Mouse (Mus musculus): Measurements from ENCODE around the gene C2cd4b. TPM values are rescaled to one million over a fixed set of nuclear protein-coding genes. Genes with fewer than 3 reads are reported as not detected.

Gene C2cd4b
- polyA plus RNA-seq (2012) = not detected in 2 replicates

GRCm38 (mm10) chr9:67759163-67759955, at the start of gene C2cd4b:
Gene C2cd4b, plus strand, starts transcription at chr9:67759437.
- Histone ChIP-seq H3K4me1 (ENCODE audit: control insufficient read depth) (no peaks in the 10 kb centered on the region), H3K4me3 (replicated peaks) (no peak within 1 kb of the TSS), H3K36me3 (ENCODE audit: control insufficient read depth) (no peaks in the 10 kb centered on the region), H3K27me3 (ENCODE audit: control insufficient read depth) (peaks cover 47% of the 10 kb centered on the region), H3K9me3 (ENCODE audit: control insufficient read depth, low read length) (peaks cover 3% of the 10 kb centered on the region; the same call in 1 of the 2 replicates)
- no peak for TF ChIP-seq TAL1 (IDR thresholded peaks at IDR 0.05; ENCODE audit: low read length)
- no peak for TF ChIP-seq GATA1 (IDR thresholded peaks at IDR 0.05; ENCODE audit: low read length)

- Histone ChIP-seq H3K36me3 (ENCODE audit: control insufficient read depth) (no peaks in the 10 kb centered on the region), H3K27me3 (ENCODE audit: control insufficient read depth) (no peaks in the 10 kb centered on the region), H3K4me1 (ENCODE audit: control insufficient read depth) (no peaks in the 10 kb centered on the region), H3K9me3 (ENCODE audit: control insufficient read depth, low read length) (no peaks in the 10 kb centered on the region), H3K4me3 (replicated peaks) (no peak overlapping the region)
- TF ChIP-seq TAL1 (IDR thresholded peaks at IDR 0.05; ENCODE audit: low read length) (no peak), GATA1 (IDR thresholded peaks at IDR 0.05; ENCODE audit: low read length) (no peak)
These were observed 48.0 kb upstream of the C2cd4b start for GRCm38 (mm10) chr9:67711051-67711877.

DNA sequence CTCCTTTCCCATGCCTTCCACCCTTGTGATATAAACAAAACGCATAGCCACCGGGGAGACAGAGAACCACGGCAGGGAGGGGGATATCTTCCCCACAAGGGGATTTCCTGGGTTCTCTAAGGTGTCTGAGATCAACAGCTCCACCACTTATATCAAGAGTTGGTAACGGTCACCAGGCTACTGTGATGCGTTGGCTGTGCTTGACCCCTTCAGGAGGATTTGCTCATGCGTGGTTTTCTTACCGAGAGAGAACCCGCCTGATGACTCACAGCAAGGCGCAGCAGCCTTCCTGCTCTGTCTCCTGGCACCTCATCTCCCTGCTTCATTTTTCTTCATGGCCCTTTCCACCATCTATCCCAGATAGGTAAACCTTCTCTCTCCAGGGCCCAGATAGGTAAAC, 47.1 kb upstream of the C2cd4b start:
- Histone ChIP-seq H3K9me3 (ENCODE audit: control insufficient read depth, low read length) (no peaks in the 10 kb centered on the region), H3K36me3 (ENCODE audit: control insufficient read depth) (no peaks in the 10 kb centered on the region), H3K4me3 (replicated peaks) (no peak overlapping the region), H3K27me3 (ENCODE audit: control insufficient read depth) (no peaks in the 10 kb centered on the region), H3K4me1 (ENCODE audit: control insufficient read depth) (no peaks in the 10 kb centered on the region)
- TF ChIP-seq TAL1 (IDR thresholded peaks at IDR 0.05; ENCODE audit: low read length) (no peak), GATA1 (IDR thresholded peaks at IDR 0.05; ENCODE audit: low read length) (no peak)

DNA sequence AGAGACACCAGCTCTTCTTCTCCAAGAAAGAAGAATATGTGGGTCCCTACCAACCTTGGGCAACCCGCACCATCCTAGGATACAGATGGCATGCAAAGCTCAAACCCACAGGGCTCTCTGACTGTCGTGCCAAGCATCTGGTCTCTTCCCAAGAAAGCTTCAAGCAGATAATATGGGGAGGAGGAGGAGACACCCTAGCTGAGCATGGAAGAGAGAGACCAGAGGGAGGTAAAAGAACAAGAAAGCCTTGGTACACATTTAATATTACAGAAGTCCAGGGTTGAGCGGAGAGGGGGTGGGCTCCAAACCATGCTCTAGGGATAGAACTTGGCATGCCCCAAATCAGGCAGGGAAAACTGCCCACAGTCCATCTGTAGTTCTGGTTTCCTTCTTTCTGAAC, 42.2 kb upstream of the C2cd4b start:
- Histone ChIP-seq H3K27me3 (ENCODE audit: control insufficient read depth) (no peaks in the 10 kb centered on the region), H3K36me3 (ENCODE audit: control insufficient read depth) (no peaks in the 10 kb centered on the region), H3K4me1 (ENCODE audit: control insufficient read depth) (no peaks in the 10 kb centered on the region), H3K9me3 (ENCODE audit: control insufficient read depth, low read length) (no peaks in the 10 kb centered on the region), H3K4me3 (replicated peaks) (no peak overlapping the region)
- TF ChIP-seq TAL1 (IDR thresholded peaks at IDR 0.05; ENCODE audit: low read length) = no peak
- TF ChIP-seq GATA1 (IDR thresholded peaks at IDR 0.05; ENCODE audit: low read length) = no peak

GRCm38 (mm10) chr9:67718596-67718995, 40.6 kb upstream of the C2cd4b start:
- no peak overlapping the region for H3K4me3 ChIP-seq (replicated peaks)
- no peak for TF ChIP-seq GATA1 (IDR thresholded peaks at IDR 0.05; ENCODE audit: low read length)
- TF ChIP-seq TAL1 (IDR thresholded peaks at IDR 0.05; ENCODE audit: low read length) = no peak

DNA sequence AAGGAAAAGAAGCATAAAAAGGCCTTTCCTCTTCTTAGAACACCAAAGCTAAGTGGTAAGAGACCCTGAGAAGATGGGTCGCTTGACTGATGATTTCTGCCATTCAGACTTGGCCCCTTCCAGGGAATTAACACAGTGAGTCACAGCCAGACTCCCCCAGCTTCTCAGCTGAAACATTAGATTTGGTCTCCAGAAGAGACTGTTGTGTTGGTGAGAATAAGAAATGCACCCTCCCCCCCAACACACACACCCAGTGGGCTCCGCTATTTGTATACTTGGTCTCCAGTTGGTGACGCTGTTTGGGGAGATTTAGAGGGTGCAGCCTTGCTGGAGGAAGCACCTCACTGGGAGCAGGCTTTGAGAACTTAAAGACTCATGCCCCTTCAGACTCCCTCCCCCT, 39.1 kb upstream of the C2cd4b start:
- Histone ChIP-seq H3K4me1 (ENCODE audit: control insufficient read depth) (no peaks in the 10 kb centered on the region), H3K36me3 (ENCODE audit: control insufficient read depth) (no peaks in the 10 kb centered on the region), H3K9me3 (ENCODE audit: control insufficient read depth, low read length) (no peaks in the 10 kb centered on the region), H3K4me3 (replicated peaks) (no peak overlapping the region), H3K27me3 (ENCODE audit: control insufficient read depth) (no peaks in the 10 kb centered on the region)
- TF ChIP-seq GATA1 (IDR thresholded peaks at IDR 0.05; ENCODE audit: low read length) (no peak), TAL1 (IDR thresholded peaks at IDR 0.05; ENCODE audit: low read length) (no peak)

More at GRCm38 (mm10) chr9:67718596-67718995, 40.6 kb upstream of the C2cd4b start:
- Histone ChIP-seq H3K36me3 (ENCODE audit: control insufficient read depth) (no peaks in the 10 kb centered on the region), H3K4me1 (ENCODE audit: control insufficient read depth) (no peaks in the 10 kb centered on the region), H3K27me3 (ENCODE audit: control insufficient read depth) (no peaks in the 10 kb centered on the region), H3K9me3 (ENCODE audit: control insufficient read depth, low read length) (no peaks in the 10 kb centered on the region)

- Histone ChIP-seq H3K4me1 (ENCODE audit: control insufficient read depth) (no peaks in the 10 kb centered on the region), H3K9me3 (ENCODE audit: control insufficient read depth, low read length) (no peaks in the 10 kb centered on the region), H3K36me3 (ENCODE audit: control insufficient read depth) (no peaks in the 10 kb centered on the region), H3K27me3 (ENCODE audit: control insufficient read depth) (no peaks in the 10 kb centered on the region), H3K4me3 (replicated peaks) (no peak overlapping the region)
- TF ChIP-seq TAL1 (IDR thresholded peaks at IDR 0.05; ENCODE audit: low read length) = no peak
These were observed 36.9 kb upstream of the C2cd4b start for GRCm38 (mm10) chr9:67722378-67722777.

- no peaks in the 10 kb centered on the region for H3K27me3 ChIP-seq (ENCODE audit: control insufficient read depth)
- H3K9me3 ChIP-seq (ENCODE audit: control insufficient read depth, low read length) = no peaks in the 10 kb centered on the region
- H3K36me3 ChIP-seq (ENCODE audit: control insufficient read depth) = no peaks in the 10 kb centered on the region
- no peak for TF ChIP-seq GATA1 (IDR thresholded peaks at IDR 0.05; ENCODE audit: low read length)
- no peak for TF ChIP-seq TAL1 (IDR thresholded peaks at IDR 0.05; ENCODE audit: low read length)
- no peaks in the 10 kb centered on the region for H3K4me1 ChIP-seq (ENCODE audit: control insufficient read depth)
- no peak overlapping the region for H3K4me3 ChIP-seq (replicated peaks)
These were observed 34.0 kb upstream of the C2cd4b start for GRCm38 (mm10) chr9:67725196-67725595.

DNA sequence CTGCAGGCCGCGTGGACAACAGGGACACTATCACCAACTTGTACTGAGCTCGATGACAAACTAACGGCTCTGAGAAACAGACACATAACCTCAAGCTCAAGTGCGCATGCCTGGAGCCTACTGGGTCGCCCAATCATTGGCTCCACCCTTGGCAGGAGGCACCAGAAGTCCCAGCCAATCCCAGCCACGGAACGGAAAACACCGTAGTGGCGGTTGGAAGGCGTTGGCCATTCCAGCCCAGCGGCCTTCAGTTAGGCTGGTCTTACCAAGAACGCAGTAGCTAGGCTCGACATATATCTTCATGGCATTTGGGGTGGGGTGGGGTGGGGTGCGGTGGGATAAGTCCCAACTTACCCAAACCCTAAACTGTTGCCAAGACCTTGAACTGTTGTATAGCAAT, 25.5 kb upstream of the C2cd4b start:
- Histone ChIP-seq H3K4me1 (ENCODE audit: control insufficient read depth) (no peaks in the 10 kb centered on the region), H3K9me3 (ENCODE audit: control insufficient read depth, low read length) (no peaks in the 10 kb centered on the region), H3K4me3 (replicated peaks) (no peak overlapping the region), H3K36me3 (ENCODE audit: control insufficient read depth) (no peaks in the 10 kb centered on the region), H3K27me3 (ENCODE audit: control insufficient read depth) (no peaks in the 10 kb centered on the region)
- TF ChIP-seq TAL1 (IDR thresholded peaks at IDR 0.05; ENCODE audit: low read length) = no peak
- no peak for TF ChIP-seq GATA1 (IDR thresholded peaks at IDR 0.05; ENCODE audit: low read length)

Measured in erythroblast, embryonic 14.5 days (primary cell).